Mouse (Mus musculus) ovary, adult 10 weeks (tissue): Measurements from ENCODE around the gene Cdh22. TPM values are rescaled to one million over a fixed set of nuclear protein-coding genes. Genes with fewer than 3 reads are reported as not detected.

Experiments used
- polyA plus RNA-seq: library from polyadenylated mRNA; stranded (reverse); fragments of 350-450 nt; fragmentation: Illumina TruSeq; extraction: RNeasy Lipid Tissue Mini Kit (QIAGEN cat#74804); gene quantifications from one replicate; pipeline ENCODE4 v1.2.3, GENCODE M21; 2014

Gene Cdh22
- polyA plus RNA-seq: not detected

DNA sequence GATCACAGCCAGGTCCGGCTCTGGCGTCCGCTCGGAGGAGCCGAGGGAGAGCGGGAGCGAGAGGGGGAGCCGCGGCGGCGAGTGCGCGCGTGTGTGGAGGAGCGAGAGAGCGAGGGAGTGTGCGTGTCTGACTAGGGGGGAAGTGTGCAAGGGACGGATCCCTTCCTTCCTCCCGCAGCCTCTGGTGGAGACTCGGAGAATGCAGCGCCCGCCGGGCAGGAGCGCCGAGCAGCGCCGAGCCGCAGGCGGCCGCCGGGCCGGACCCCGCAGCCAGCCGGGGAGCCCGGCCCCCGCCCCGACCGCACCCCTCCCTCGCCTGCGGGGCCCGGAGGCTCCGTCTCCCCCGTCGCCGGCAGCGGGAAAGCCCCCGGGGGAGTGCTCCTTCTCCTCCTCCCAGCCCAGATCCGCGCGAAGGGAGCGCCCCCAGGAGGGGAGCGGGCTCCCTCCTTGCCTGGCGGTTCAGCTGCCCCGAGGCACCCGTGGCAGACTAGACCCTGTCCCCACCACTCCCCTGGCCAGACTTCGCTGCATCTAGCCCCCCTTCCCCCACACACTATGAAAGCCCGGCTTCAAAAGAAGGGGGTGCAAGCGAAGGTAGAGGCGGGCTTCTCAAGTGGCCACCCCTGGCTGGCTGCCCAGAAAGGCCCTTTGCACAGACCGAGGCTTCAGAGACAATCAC lies at the start of gene Cdh22:
TSS of gene Cdh22 (minus strand) at position 241 of the 679 bp plus-strand sequence.

DNA sequence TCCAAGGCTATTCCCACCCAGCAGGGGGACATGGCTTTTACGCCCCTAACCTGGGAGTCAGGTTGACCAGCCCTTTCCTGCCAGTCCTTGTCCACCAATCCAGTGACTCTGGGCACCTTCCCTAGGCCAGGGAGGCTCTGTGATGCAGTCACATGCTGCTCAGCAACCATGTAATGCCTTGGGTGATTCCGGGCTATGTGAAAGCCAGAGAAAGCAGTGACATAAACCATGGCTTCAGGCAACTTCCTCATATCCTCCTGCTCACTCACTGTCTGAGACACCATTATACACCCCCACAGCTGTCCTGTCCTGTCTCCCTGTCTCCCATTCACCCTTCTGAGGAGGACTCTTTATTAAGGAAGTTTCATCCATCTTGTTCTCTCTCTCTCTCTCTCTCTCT lies 144.0 kb downstream of the Cdh22 start, which contains the start of gene 1700025C18Rik:
TSS of gene 1700025C18Rik (minus strand) at position 101 of the 400 bp plus-strand sequence.

Other genes starting within 250 kb of the Cdh22 start
- 19.7 TPM for gene Ncoa5, start 200.0 kb downstream of the Cdh22 start, polyA plus RNA-seq
- gene Cd40, start 179.2 kb downstream of the Cdh22 start, polyA plus RNA-seq: not detected
- not detected for gene 1700025C18Rik, start 144.1 kb downstream of the Cdh22 start, polyA plus RNA-seq
- gene Slc35c2, start 53.0 kb upstream of the Cdh22 start, polyA plus RNA-seq: 3.1 TPM
- 10.1 TPM for gene Elmo2, start 91.6 kb upstream of the Cdh22 start, polyA plus RNA-seq
- not detected for gene Zfp663, start 133.9 kb upstream of the Cdh22 start, polyA plus RNA-seq
- 11.3 TPM for gene Zfp334, start 153.4 kb upstream of the Cdh22 start, polyA plus RNA-seq
- not detected for gene Ocstamp, start 165.6 kb upstream of the Cdh22 start, polyA plus RNA-seq
- gene Slc13a3, start 238.4 kb upstream of the Cdh22 start, polyA plus RNA-seq: not detected